Mouse (Mus musculus) macrophage (primary cell): ENCODE measurements around the gene Apex1. TPM values are rescaled to one million over a fixed set of nuclear protein-coding genes. Genes with fewer than 3 reads are reported as not detected.
"Not testable (repeated sequence)": the region's sequence is repeated elsewhere in the genome, so short reads cannot be mapped to it uniquely, and the experiment has no call there.

Experiments
- H3K27ac ChIP-seq: fragments of 350-480 bp; formaldehyde crosslinking; 2 replicates; pipeline ENCODE4 v1.9.0; 2021
- H3K36me3 ChIP-seq: fragments of 350-480 bp; formaldehyde crosslinking; 2 replicates; pipeline ENCODE4 v1.9.0; 2021; ENCODE audit errors: inconsistent target
- H3K4me3 ChIP-seq: fragments of 350-480 bp; formaldehyde crosslinking; 2 replicates; pipeline ENCODE4 v1.9.0; 2021; ENCODE audit errors: inconsistent target
- H3K79me2 ChIP-seq: fragments of 350-480 bp; formaldehyde crosslinking; 2 replicates; pipeline ENCODE4 v1.9.0; 2021; ENCODE audit errors: inconsistent target
- WGBS: methylation state at CpG from one replicate; pipeline ENCODE4 v1.1.7; 2026; ENCODE audit warnings: inconsistent platforms; ENCODE audit not compliant: missing documents; 5-methylcytosine and 5-hydroxymethylcytosine counted together
- polyA plus RNA-seq: library from polyadenylated mRNA; stranded (reverse); fragments of 250-400 nt; gene quantifications from 3 replicates; pipeline ENCODE4 v1.2.4, GENCODE M21; 2018; ENCODE audit warnings: inconsistent platforms

The Apex1 gene
- polyA plus RNA-seq, 1 experiment from 2014 or later, result 33.4 TPM

GRCm38 (mm10) chr14:50903973-50904827, 20.6 kb upstream of the Apex1 start:
- Histone ChIP-seq H3K79me2 (no peaks in the 10 kb centered on the region), H3K4me3 (no peak overlapping the region; the same call in 1 of the 2 replicates), H3K27ac (no peak overlapping the region), H3K36me3 (no peaks in the 10 kb centered on the region)
- WGBS, result 52% methylated on average over 25 of the region's 26 CpGs

DNA sequence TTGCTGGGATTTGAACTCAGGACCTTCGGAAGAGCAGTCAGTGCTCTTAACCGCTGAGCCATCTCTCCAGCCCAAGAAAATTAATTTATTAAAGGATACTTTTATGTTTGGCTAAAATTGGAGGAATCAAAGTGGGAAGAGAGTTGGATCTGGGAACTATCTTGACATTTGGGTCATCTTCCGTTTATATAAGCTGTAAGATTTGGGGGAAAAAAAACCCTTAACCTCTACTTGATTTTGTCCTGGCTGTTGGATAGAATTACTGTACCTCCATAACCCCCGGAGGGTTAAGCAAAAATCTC, 20.0 kb upstream of the Apex1 start:
- no peak overlapping the region for H3K27ac ChIP-seq
- no peak overlapping the region for H3K4me3 ChIP-seq
- WGBS, result 93% methylated on average over 3 of the region's 4 CpGs
- no peaks in the 10 kb centered on the region for H3K36me3 ChIP-seq
- H3K79me2 ChIP-seq, result no peaks in the 10 kb centered on the region

GRCm38 (mm10) chr14:50905327-50905726, 19.4 kb upstream of the Apex1 start:
- not testable (repeated sequence) for H3K79me2 ChIP-seq

DNA sequence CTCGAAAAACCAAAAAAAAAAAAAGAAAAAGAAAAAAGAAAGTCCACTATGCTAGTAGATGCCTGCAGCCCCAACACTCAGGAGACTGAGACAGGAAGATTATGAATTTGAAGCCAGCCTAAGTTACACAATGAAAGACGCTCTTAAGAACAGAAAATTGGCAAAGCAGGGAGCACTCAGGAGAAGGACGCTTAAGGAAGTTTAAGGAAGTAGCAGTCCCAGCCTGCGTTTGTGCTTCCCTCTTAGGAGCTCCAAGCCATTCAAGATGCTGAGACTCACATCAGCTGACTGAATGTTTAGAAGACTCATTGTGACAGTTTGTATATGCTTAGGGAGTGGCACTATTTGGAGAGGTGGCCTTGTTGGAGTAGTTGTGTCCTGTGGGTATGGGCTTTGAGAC, 16.6 kb upstream of the Apex1 start:
- 31% methylated on average over 3 of the region's 4 CpGs for WGBS
- Histone ChIP-seq H3K36me3 (peaks cover 6% of the 10 kb centered on the region; the same call in 1 of the 2 replicates), H3K4me3 (no peak overlapping the region), H3K27ac (no peak overlapping the region), H3K79me2 (no peaks in the 10 kb centered on the region)

More at GRCm38 (mm10) chr14:50905327-50905726, 19.4 kb upstream of the Apex1 start:
- not testable (repeated sequence) for H3K27ac ChIP-seq, H3K36me3 ChIP-seq, H3K4me3 ChIP-seq

DNA sequence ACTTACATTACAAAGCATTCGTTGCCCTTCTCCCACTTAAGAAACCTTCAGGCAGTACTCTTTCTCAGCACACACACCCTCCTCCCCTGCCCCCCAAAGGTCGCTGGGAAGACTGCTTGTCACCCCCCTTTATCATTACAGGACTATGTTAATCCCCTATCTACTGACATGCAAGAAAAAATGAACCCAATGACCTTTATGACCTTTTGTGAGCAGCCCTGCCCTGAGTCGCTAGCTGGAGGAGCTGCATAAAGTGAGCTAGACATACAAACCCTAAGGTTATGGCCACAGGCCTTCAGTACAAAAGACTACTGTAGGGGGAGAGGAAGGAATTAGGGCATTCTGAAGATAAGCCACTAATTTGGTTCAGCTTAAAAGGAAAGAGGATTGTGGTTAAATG, 13.4 kb upstream of the Apex1 start:
- Histone ChIP-seq H3K4me3 (no peak overlapping the region), H3K79me2 (no peaks in the 10 kb centered on the region), H3K27ac (no peak overlapping the region), H3K36me3 (peaks cover 35% of the 10 kb centered on the region)
- 92% methylated on average over 3 of the region's 3 CpGs for WGBS

- WGBS, result 64% methylated on average over 1 of the region's 1 CpGs
- H3K79me2 ChIP-seq, result peaks cover 59% of the 10 kb centered on the region
- peak overlapping the region; percentile 74 for H3K27ac ChIP-seq
- peak overlapping the region; percentile 79 for H3K4me3 ChIP-seq
- H3K36me3 ChIP-seq, result peaks cover 26% of the 10 kb centered on the region
These were observed 1.3 kb upstream of the Apex1 start for GRCm38 (mm10) chr14:50923437-50923836.

GRCm38 (mm10) chr14:50925111-50925920, 548 bp downstream of the Apex1 start:
- peaks cover 33% of the 10 kb centered on the region for H3K36me3 ChIP-seq
- peaks cover 76% of the 10 kb centered on the region for H3K79me2 ChIP-seq
- H3K27ac ChIP-seq, result peak overlapping the region; percentile 74
- peak overlapping the region; percentile 79 for H3K4me3 ChIP-seq
- 3% methylated on average over 33 of the region's 38 CpGs for WGBS

- no peak overlapping the region for H3K4me3 ChIP-seq
- H3K36me3 ChIP-seq, result peaks cover 33% of the 10 kb centered on the region
- peaks cover 56% of the 10 kb centered on the region for H3K79me2 ChIP-seq
- WGBS, result 89% methylated on average over 3 of the region's 3 CpGs
- no peak overlapping the region; the same call in 1 of the 2 replicates for H3K27ac ChIP-seq
These were observed 2.6 kb downstream of the Apex1 start for GRCm38 (mm10) chr14:50927366-50927765.

- peaks cover 33% of the 10 kb centered on the region for H3K36me3 ChIP-seq
- H3K79me2 ChIP-seq, result peaks cover 55% of the 10 kb centered on the region
- 4% methylated on average over 10 of the region's 10 CpGs for WGBS
- peak overlapping the region; percentile 88 for H3K4me3 ChIP-seq
- H3K27ac ChIP-seq, result peak overlapping the region; percentile 90
These were observed 5.2 kb downstream of the Apex1 start for GRCm38 (mm10) chr14:50929951-50930350.

DNA sequence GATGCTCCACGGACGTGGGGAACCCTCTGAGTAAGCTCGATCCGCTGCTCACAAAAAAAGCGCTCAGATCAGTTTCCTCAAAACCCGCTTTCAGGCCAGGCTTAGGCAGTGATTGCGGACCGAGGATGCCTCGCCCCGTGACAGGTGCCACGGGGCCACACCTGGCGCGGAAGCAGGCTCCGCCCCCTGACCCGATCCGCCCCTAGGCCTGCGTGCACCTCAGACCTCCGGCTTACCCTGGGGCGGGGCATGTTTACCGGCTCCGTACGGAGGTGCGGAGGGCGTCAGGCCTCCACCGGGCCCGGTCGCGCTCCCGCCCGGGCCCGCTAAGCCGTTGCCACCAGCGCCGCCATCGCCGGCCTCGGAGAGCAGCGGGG, 5.6 kb downstream of the Apex1 start:
- H3K27ac ChIP-seq, result peak overlapping the region; percentile 90
- peaks cover 33% of the 10 kb centered on the region for H3K36me3 ChIP-seq
- WGBS, result under 1% methylated on average over 33 of the region's 38 CpGs
- peaks cover 58% of the 10 kb centered on the region for H3K79me2 ChIP-seq
- peak overlapping the region; percentile 88 for H3K4me3 ChIP-seq

- H3K4me3 ChIP-seq, result peak within 1 kb of the TSS; percentile 88
- H3K27ac ChIP-seq, result peak within 1 kb of the TSS; percentile 90
- H3K36me3 ChIP-seq, result peaks cover 33% of the 10 kb centered on the region
- WGBS, result under 1% methylated on average over 67 of the region's 68 CpGs
- peaks cover 58% of the 10 kb centered on the region for H3K79me2 ChIP-seq
These were observed 6.2 kb downstream of the Apex1 start, which contains the start of the genes Pip4p1 and Pnp for GRCm38 (mm10) chr14:50930754-50931492. Gene Pip4p1 (minus strand): TSS chr14:50930856. Gene Pnp (plus strand): TSS chr14:50931082.

GRCm38 (mm10) chr14:50931493-50932020, 6.8 kb downstream of the Apex1 start:
- Histone ChIP-seq H3K79me2 (peaks cover 56% of the 10 kb centered on the region), H3K36me3 (peaks cover 30% of the 10 kb centered on the region), H3K27ac (peak overlapping the region; percentile 90), H3K4me3 (peak overlapping the region; percentile 43)
- 16% methylated on average over 12 of the region's 12 CpGs for WGBS

DNA sequence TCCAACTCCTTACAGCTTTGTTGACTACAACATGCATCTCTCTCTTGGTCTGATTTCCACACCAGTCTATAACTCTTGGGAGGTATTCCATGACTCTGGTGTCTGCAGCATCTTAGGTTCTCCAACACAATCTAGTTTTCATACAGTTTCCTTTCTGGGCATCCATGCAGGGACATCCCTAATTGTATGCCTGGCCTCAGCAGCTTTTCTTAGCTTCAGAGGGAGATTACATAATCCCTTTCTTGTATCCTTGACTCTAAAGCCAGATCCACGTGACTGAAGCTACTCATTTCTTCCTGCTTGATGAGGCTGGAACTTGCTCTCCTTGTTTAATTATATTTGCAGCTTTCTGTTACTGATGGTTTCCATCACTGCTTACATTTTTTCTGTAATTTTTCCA, 11.9 kb downstream of the Apex1 start:
- 33% methylated on average over 1 of the region's 1 CpGs for WGBS
- peaks cover 37% of the 10 kb centered on the region; the same call in 1 of the 2 replicates for H3K79me2 ChIP-seq
- H3K36me3 ChIP-seq, result no peaks in the 10 kb centered on the region
- no peak overlapping the region for H3K4me3 ChIP-seq
- H3K27ac ChIP-seq, result peak overlapping the region; percentile 56
